14 mouse cellular contexts compared by ENCODE assay signal in genomic region chr1:62850990-62851940, GRCm38 (mm10).
DNase-seq lines count a peak whose midpoint lies in the region; ATAC-seq lines count a peak whose summit lies in the region.
"Had no signal": no experiment of that assay in that cellular context is flagged by ENCODE, and none has a peak within 500 bp of the region (broad histone marks: within the 10 kb centered on the region; RNA-seq: fewer than 3 reads in every experiment).

No protein-coding gene starts in this region.

- 25% methylated on average over 8 of the region's 8 CpGs for WGBS in hindbrain, embryonic 13.5 days
- 30% methylated on average over 8 of the region's 8 CpGs for WGBS in midbrain, embryonic 15.5 days

- peak overlapping the region; percentile 69 for H3K27ac ChIP-seq in hindbrain, embryonic 13.5 days
- 0 out of 2 replicates have a peak overlapping the region, but pooled peaks have one; percentile 34 for H3K27ac ChIP-seq in midbrain, embryonic 15.5 days
- H3K27ac ChIP-seq: limb, embryonic 15.5 days had no signal

- no peak overlapping the region for H3K9ac ChIP-seq in hindbrain, embryonic 13.5 days
- H3K9ac ChIP-seq in midbrain, embryonic 15.5 days: no peak overlapping the region
- H3K9ac ChIP-seq: limb, embryonic 15.5 days had no signal

- ATAC-seq in hindbrain, embryonic 13.5 days (ENCODE audit: low FRiP score): no peak
- peak; percentile 45; the same call in 1 of the 2 replicates for ATAC-seq in midbrain, embryonic 15.5 days (replicated peaks)

- H3K27me3 ChIP-seq in hindbrain, embryonic 13.5 days: no peaks in the 10 kb centered on the region
- no peaks in the 10 kb centered on the region for H3K27me3 ChIP-seq in midbrain, embryonic 15.5 days (replicated peaks)
- H3K27me3 ChIP-seq: CH12.LX; limb, embryonic 15.5 days had no signal

- no peak overlapping the region for H3K4me2 ChIP-seq in hindbrain, embryonic 13.5 days
- H3K4me2 ChIP-seq in midbrain, embryonic 15.5 days: no peak overlapping the region
- H3K4me2 ChIP-seq: limb, embryonic 15.5 days had no signal

- H3K4me1 ChIP-seq in hindbrain, embryonic 13.5 days (replicated peaks): peaks cover 10% of the 10 kb centered on the region
- H3K4me1 ChIP-seq in midbrain, embryonic 15.5 days: peaks cover 8% of the 10 kb centered on the region

- no peak overlapping the region for H3K4me3 ChIP-seq in hindbrain, embryonic 13.5 days
- H3K4me3 ChIP-seq in midbrain, embryonic 15.5 days: no peak overlapping the region
- H3K4me3 ChIP-seq: erythroblast, embryonic 14.5 days; limb, embryonic 15.5 days had no signal

- peak; percentile 15 for DNase-seq in testis, postnatal 10 days (ENCODE audit: low spot score)
- no peak for DNase-seq in testis, postnatal 14 days (ENCODE audit: low spot score)
- peak; percentile 28 for DNase-seq in yolk sac, embryonic 10.5 days (ENCODE audit: low spot score)
- no peak for DNase-seq in right cerebral cortex, adult 18-20 months
- no peak for DNase-seq in frontal cortex, postnatal 36 days (ENCODE audit: low spot score in 2 of 2)
- no peak for DNase-seq in natural killer cell, adult 2 months (ENCODE audit: low spot score in 2 of 2)
- DNase-seq: adrenal gland, postnatal 10 days; heart, postnatal 14 days; kidney, adult 11 months had no signal

- H3K9me3 ChIP-seq in hindbrain, embryonic 13.5 days: no peaks in the 10 kb centered on the region
- H3K9me3 ChIP-seq in midbrain, embryonic 15.5 days: no peaks in the 10 kb centered on the region
- H3K9me3 ChIP-seq: limb, embryonic 15.5 days had no signal

- no peaks in the 10 kb centered on the region for H3K36me3 ChIP-seq in hindbrain, embryonic 13.5 days
- no peaks in the 10 kb centered on the region for H3K36me3 ChIP-seq in midbrain, embryonic 15.5 days (replicated peaks)
- H3K36me3 ChIP-seq: limb, embryonic 15.5 days had no signal

Comparison
In these comparisons a context has a peak if more than half of its experiments do, and no peak if none do; other contexts are left out.
1. DNase-seq: peak in testis, postnatal 10 days (single experiment) and yolk sac, embryonic 10.5 days (single experiment); none in testis, postnatal 14 days (single experiment), right cerebral cortex, adult 18-20 months (single experiment), frontal cortex, postnatal 36 days (0 of 2) and natural killer cell, adult 2 months (0 of 2).